Mouse (Mus musculus) fat pad, adult 2 months (tissue): ENCODE measurements around the gene Rin2.

Experiments
- DNase-seq: peaks from one replicate; pipeline ENCODE4 v3.0.0-alpha.2; 2011; ENCODE audit warnings: low read depth, low spot score; ENCODE audit errors: extremely low read depth

Rin2 gene

DNA sequence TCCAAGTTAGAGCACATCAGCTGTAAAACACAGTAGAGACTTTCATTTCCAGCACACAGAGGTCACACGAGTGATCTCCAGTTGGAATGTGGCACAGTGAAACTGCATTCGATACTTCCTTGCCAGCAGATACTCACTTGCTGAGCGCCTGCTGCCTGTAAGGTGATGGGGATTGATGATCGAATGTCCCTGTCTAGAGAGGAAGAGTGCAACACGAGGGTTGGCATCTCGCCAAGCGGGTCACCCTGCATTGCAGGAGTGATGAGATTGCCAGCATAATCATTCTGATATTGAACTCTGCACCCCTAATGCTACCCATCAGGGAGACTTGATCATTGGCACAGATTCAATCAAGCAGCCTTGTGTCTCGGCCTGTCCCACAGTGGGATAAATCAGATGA is 182.8 kb downstream of the Rin2 start:
- DNase-seq = no peak

DNA sequence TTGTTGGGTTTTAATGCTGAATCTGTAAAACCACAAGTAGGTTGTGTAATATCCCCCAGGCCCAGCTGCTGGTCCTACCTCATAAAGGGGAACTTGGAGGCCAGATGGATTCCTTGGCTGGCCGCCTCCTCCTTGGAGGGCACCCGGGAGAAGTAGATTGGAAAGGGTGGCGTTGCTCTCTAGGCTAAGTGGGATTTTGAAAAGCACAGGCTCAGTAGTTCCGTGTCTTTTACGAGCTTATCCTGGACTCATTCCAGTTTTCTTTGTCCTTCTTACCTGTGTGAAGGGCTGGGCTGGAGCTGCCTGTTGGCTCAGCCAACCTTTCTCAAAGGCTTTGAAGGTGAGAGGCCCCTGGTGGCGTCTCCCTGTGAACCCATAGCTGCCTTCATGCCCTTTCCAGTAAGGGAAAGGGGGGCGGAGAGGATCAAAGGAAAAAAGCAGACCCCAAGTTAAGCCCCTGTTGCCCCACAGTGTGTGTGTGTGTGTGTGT is 184.5 kb downstream of the Rin2 start:
- DNase-seq = peak; percentile 96

DNA sequence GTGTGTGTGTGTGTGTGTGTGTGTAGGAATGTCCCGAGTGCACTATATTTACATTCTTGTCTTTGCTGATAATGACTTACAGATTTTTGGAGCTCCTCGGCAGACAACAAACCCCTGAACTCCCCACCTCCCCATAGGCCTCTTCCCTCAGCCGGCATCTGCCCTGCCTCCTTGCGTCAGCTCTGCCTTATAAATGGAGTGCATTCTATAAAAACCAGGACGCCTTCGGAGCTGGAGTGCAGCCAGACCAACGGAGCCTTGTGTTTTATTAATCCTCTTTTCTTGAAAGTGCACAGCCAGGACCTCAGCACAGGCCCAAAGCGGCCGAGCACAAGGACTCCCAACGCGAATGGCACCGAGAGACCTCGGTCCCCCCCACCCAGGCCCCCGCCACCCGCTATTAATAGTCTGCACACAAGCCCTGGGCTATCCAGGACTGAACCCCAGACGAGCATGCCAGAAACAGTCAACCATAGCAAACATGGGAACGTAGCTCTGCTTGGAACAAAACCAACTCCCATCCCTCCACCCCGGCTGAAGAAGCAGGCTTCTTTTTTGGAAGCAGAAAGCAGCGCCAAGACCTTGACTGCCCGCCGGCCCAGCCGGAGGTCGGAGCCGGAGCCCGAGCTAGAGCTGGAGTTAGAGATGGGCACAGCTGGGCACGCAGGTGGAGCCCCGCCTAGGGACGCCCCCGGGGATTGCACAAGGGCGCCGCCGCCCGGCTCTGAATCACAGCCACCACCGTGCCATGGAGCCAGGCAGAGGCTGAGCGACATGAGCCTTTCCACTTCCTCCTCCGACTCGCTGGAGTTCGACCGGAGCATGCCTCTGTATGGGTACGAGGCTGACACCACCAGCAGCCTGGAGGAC is 185.2 kb downstream of the Rin2 start:
- DNase-seq = peak; percentile 81

DNA sequence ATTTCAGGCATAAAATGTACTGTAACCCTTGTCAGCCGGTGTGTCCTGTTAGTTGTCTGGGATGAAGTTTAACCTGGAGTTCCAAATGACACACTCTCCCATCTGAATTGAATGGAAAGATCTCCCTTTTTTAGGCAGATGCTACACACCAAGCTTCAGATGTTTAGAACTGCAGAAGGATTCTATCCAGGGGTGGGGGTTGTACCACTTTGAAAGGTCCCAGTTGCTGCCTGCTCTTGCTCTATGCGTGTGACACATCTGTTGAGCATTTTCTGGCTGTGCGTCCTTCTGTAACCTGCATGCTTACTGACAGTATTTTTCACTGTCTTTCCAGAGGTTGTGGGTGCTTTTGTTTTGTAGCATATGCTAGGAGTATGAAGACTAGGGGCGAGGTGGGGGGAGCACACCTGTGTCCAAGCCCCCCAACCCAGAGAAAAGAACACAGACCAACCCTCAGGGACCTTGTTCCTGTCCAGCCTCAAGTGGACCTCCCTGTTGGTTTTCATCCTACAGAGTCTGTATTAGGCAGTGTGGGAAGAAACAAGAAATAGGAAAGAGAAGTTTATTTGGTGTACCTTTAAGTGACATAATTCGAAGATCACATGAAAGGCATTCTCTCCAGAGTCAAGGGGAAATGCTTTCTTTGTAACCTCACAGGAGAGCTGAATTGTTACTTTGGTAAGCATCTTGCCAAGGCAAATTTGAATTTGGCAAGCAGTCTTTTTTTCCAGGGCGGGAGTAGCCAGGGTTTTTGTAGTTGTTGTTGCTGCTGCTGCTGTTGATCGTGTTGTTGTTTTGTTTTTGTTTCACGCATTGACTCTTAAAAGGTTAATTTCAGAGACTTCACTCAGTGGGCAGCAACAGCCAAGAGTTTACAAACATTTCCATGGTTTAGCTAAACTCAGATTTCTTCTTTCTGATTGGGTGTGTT is 186.4 kb downstream of the Rin2 start:
- DNase-seq = no peak

DNA sequence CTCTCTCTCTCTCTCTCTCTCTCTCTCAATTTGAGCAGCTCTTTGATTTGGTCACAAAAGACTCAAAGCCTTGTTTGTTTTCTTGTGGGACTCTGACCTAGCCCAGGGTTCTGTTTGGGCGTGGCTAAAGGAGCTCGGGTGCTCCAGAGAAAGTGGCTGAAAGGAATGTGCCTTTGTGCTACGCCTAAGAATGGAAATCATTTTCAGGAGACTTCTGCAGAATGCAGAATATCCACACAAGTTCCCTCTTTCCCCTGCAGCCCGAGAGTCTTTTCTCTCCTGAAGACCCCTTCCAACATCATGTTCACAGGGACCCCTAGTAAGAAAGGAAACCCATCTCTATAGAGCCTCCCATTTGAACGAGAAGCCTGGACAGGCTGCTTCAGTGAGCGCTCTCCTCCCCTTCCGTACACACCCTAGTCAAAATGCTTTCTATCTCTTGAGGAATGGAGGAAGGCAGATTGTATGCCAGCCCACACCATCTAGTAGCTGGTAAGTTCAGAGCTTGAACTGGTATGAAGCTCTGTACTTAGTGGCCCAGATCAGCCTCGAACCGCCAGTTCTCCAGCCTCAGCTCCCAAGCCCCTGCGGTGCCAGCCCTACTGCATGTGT is 187.3 kb downstream of the Rin2 start:
- no peak for DNase-seq

DNA sequence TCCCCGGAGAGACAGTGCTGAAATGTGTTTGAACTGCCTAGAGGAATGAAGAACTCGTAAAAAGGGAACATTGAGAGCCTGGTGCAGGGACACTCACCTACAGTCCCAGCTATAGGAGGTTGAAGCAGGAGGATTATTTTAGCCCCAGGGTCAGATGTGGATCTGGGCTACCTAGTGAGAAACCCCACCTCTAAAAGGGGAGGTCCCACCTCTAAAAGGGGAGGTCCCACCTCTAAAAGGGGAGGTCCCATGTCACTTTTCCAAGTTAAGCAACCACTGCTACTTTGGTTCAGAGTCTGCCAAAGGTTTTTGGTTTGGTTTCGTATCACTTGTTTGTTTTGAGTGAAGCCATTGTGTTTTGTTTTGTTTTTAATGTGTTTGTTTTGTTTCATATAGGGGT is 190.3 kb downstream of the Rin2 start:
- peak; percentile 88 for DNase-seq

DNA sequence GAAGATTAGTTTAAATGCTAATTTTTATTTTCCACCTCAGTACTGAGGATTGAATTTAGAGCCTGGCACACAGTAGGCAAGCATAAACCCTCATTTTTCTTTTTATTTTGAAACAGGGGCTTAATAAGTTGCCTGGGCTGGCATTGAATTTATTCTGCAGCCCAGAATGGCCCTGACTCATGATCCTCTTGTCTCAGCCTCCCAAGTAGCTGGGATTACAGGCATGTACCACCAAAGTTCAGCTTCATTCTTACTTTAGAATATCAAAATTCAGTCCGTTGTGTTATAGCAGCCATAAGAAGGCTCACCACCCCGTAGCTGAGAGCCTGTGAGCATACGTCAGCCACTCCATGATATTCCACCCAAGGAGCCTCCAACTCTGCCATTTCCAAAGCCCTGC is 191.2 kb downstream of the Rin2 start:
- DNase-seq = no peak

DNA sequence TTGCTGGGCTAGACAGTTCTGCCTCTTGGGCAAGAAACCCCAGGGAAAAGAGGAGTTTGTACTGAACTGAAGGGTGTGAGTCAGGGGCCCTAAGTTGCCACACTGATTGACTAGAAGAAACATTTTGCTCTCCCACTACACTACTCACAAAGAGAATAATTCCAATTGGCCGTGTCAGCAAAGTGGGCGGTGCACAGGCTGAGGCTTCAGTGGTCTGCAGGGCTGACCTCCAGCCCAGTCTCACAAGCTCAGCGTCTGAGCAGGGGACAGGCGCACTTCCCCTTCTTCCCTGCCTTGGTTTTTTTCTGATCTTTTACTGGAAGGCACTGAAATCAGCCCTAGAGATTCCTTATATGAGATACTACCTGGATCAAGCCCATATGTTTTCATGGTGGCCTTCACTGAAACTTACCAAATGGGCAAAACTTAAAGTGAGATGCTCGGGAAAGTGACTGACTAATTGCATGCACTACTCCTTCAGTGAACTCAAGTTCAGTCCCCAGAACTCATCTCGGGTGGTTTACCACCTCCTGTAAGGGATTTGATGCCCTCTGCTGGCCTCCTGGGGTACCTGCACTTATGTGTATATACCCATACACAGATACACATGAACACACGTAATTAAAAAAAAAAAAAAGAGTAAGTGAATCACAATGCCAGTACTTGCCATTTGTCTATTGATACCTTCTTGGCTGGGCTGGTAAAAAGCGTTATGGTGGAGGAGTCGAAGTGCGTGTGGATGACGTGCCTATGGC is 191.9 kb downstream of the Rin2 start:
- DNase-seq = no peak

DNA sequence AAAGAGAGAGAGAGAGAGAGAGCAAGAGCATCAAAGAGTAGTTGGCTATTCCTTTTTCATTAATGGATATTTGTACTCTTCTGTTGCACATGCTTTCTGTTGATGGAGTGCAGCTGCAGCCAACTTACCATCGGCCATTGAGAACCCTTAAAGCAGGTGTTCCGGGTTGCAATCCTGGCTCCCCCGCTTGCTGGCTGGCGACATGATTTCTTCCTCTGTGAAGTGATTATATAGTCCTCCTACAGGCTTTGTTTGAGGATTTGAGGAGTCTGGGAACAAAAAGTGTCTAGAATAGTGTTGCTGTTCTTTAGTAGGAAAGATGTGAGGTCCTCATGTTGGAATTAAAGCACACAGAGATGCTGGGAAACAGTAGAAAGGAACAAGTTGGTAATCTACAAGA is 196.3 kb downstream of the Rin2 start:
- DNase-seq = no peak

DNA sequence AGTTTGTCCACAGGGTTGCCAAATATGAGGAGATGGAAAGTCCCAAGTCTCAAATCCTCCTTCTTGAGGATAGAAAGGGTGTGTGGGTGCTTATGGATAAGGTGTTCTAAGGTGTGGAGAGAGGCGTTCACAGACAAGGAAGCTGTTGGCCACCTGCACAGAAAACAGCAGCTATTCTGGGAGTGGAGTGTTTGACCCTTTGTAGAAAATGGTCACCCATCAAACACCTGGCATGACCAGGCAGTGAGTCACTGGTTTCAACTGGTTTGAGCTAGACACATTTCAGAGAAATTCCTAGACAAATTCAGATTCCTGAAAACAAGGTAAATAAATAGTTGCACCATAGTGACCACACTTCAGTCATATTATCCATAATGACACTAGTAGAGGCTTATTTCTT is 197.1 kb downstream of the Rin2 start:
- DNase-seq = no peak

DNA sequence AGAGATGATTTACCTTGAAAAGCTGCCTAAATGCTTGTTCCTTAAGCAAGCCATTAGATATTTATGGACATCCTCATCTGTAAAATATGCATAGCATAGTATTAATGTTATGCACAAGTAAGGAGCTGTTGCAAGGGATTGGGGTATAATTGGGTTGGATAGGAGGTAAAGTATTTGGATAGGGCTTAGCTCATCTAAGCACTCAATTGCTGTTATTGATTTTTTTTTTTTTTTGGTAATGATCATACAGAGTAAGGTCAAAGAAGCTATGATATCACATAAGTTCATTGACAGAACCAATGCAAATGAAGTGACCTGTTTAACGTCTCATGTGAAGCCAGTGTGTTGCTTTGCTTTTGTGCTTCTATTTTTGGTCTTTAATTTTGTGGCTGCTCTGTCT is 198.9 kb downstream of the Rin2 start:
- no peak for DNase-seq

DNA sequence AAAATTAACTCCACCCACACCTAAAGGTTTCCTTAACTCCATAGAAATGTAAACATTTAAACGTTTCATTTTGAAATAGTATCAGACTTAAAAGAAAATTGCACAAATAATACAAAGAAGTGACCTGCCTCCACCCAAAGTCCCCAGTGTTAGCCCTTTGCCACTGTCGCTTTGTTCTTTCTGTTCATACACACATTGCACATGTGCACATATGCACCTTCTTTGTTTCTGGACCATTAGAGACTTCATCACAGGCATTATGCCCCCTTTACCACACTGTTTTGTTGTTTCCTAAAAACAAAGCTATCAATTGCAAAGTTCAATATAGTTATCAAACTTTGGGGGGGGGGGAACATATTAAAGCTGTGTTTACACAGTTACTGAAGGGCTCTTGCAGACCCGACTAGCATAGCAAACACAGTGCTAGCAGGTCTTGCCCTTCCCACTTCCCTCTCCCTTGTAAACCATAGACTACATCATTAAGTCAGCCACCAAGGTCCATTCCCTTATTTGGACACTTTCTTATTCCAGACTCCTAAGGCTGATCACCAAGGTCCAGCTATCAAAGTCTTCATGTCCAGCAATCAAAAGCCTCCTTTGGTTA is 200.0 kb downstream of the Rin2 start:
- no peak for DNase-seq

DNA sequence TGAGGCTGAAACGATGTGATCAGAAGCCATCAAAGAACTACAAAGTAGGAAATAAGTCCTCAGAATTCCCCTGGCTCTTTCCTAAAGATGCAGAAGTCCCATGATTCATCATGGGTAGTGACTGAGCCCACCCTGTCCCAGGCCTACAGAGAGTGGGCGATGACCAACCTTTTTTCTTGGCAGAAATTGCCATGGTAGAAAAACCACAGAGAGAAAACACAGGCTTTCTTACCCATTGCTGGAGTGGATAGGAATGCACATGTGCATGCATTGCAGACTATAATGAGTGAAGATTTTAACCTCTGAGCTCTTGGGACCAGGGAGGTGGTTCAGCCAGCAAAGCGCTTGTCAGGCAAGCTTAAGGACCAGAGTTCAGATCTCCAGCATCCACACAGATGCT is 202.2 kb downstream of the Rin2 start:
- DNase-seq = no peak

DNA sequence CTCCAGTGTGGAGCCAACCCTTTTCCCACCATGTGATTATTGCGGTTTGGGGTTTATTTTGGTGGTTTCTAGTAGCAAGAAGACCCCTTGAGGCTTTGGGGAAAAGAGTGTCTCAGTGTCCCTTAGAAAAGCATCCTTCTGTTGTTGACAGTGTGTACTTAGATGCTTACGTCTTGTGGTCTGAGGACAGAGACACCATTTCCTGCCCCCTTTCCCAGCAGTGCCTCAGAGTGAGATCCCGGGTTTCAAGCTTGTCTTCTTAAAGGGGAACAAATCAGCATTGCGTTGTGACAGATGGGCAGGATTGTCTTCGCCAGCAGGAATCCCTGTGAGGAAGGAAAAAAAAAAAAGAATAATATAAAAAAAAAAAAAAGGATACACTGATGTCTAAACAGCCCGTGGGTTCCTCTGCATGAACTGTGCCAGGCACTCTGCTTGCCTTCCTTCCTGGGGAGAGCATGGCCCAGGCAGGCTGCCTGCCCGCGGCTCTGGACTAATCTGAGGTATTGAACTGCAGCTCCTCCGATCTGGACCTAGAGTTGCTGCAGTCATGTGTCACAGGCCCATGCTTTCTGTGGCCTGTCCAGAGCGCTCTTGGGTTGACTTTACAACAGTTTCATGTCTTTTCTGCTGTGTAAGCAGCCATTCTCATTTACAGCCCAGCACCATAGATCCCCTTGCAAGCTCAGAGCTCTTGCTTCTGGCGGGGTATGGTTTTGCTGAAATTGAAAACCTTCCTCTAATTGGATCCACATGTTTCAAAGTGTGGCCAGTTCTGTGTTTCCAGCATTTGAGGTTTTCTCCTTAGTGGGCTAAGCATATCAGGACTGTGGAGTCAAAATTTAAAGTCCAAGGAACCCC is 206.1 kb downstream of the Rin2 start:
- DNase-seq = no peak

DNA sequence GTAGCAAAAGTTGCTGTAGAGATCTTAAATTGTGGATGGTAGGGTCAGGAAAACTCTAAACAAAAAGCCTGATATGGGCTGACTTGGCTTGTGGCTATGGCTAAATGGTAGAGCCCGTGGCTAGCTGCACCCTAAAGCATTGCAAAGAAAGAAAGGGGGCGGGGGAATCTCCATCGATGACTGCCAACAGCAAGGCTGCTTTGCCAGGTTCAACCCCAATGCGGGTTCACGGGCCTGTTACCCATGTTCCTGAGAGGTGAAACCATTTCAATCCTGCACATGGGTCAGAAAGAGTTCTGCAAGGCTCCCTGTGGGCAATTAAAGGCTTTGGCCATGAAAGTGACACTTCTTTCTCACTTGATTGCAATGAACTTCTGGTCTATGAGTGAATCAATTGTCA is 206.9 kb downstream of the Rin2 start:
- no peak for DNase-seq

DNA sequence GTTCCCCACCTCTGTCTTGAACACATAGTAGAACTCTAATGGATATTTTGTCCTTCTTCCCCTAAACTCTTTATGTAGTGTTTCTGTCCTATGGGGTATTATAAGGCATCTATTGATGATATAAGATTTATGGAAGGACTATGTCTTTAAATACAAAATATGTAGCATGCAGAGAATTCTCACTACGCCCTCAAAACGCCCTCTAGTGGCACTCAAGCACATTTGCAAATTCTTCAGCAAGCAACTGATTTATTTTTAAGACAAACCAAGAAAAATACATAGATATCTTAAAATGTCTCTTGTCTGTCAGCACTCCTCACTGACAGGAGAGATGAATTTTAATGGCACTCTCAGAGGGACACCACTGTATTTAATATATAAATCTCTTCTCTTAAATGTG is 207.4 kb downstream of the Rin2 start:
- no peak for DNase-seq

DNA sequence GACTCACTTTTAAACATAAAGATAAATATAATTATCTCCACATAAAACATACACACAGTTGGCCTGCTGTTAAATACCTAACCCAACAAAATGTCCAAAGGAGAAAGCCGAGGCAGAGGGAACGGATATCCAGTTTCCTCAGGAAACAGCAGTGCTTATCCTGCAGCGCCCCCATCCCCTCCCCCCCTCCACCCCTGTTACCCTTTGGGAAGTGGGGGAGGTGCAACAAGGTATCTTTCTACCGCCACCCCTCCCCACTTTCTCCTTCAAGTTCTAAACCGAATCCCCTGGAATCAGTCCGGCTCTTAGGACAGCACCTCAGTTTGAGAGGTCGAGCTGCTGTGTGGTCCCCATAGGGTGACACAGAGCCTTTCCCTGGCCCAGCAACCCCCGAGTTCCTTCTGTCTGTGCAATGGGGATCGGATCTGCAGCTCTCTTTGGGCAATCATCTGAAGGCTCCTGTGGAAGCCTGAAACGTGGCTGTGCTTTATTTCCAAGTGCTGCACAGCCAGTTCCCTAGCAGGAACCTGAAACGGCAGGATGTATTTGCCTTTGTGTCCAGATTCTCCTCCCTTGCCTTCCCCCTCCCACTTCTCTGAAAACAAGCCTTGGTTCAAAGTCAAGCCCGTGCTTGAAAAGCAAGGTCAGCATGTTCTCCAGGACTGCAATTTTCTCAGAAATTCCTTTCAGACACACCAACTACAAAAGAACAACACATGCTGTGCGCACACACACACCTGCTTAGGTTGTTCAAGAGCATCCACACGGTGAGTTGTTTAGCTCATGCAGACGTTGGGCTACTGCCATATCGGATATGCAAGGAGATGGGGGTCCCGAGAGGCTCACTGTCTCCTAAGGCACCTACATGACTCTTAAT is 209.3 kb downstream of the Rin2 start:
- DNase-seq = no peak
